Mouse (Mus musculus) heart, adult 9 months (tissue): Measurements from ENCODE around the gene Tenm2.

ENCODE experiments used
- DNase-seq, 2 experiments: peaks; one replicate each; pipeline ENCODE4 v3.0.0; 2022; ENCODE audit warnings: low spot score in 2 of 2

The Tenm2 gene

DNA sequence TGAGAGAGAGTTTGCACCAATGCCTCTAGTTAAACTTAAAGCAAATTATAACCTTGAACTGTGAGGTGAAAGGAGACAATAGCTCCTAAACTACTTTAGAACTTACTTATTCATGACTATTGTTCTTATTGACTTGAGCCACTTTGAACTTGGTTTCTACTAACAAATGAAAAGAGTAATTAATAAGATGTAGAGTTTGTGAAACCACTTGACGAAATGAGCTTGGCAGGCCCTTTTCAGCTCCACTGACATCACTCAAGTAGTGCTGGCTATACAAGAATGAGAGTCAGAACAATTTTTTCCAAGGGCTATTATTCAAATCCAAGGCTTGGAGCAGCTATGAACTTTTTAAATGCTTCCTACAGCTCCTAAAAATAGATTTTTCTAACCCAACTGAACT is 643.3 kb downstream of the Tenm2 start:
- no peak for DNase-seq

- DNase-seq: no peak
Measured at GRCm38 (mm10) chr11:36566146-36566545, 669.6 kb downstream of the Tenm2 start.

GRCm38 (mm10) chr11:36562851-36563250 is 672.9 kb downstream of the Tenm2 start:
- no peak for DNase-seq

DNA sequence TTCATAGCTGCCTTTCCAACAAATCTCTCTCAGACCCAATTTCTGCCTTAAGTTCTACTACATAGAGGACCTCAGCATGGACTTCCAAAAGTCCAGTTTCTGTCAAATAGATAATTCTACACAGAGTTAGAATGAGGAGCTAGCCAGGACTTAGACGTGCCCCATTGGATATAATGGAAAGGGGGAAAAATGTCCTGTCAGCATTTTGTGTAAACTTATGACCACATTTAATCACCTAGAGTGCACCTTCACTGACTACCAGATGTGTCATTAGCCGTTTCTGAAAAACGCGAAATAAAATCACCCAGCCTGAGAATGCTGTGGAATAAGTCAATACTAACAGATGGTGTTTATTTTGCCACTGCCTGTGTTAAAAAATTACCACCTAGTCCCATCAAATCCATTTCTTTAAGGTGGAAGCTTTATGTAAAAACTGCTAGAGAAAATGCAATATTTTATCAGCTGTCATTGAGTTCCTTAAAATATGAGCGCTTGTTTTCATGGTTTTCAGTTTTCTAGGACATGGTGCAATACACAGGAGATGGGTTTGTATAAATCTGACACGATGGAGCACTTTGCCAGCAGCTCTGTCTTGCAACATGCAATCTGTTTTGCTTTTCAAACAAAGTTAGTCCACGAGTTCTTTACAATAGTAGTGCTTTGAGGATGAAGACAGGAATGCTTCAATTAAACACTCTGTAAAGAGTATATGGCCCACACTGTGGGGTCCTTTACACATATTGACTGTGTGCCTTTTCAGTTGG is 674.8 kb downstream of the Tenm2 start:
- DNase-seq: no peak

DNA sequence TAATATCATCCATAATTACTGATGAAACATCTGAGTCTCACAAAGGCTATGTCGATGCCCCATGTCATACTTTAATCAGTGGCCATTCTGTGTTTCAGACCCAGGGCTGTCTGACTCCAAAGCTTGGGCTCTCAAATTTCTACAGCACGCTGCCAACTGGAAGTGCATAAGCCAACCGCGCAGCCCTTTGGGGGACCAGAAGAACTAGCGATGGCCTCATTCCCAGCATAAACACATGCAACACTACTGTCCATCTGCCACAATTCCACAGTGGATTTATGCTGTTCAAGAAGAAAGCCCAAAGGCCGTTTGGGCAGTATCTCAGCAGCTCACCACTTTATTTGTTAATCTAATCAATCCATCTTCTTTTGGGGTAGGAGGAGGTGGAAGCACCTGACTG is 678.4 kb downstream of the Tenm2 start:
- DNase-seq: no peak

DNA sequence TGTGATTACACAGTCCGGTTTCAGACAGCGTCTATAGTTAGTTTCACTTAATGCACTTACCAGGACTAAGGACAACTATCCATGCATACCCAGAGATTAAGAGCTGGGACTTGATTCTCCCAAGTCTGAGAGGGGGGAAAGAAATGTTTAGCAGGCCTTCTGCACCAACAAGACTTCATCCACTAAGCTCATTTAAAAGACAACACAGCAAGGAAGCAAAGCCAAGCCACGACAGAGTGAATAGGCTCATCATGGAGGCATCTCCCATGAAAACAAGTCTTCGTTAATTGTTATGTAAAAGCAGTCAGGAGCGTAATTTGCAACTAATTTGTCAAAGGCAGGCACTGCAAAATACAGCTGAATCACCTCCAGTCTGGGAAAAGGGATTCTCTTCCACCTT is 682.5 kb downstream of the Tenm2 start:
- no peak for DNase-seq

GRCm38 (mm10) chr11:36550649-36551048 is 685.1 kb downstream of the Tenm2 start:
- no peak for DNase-seq

DNA sequence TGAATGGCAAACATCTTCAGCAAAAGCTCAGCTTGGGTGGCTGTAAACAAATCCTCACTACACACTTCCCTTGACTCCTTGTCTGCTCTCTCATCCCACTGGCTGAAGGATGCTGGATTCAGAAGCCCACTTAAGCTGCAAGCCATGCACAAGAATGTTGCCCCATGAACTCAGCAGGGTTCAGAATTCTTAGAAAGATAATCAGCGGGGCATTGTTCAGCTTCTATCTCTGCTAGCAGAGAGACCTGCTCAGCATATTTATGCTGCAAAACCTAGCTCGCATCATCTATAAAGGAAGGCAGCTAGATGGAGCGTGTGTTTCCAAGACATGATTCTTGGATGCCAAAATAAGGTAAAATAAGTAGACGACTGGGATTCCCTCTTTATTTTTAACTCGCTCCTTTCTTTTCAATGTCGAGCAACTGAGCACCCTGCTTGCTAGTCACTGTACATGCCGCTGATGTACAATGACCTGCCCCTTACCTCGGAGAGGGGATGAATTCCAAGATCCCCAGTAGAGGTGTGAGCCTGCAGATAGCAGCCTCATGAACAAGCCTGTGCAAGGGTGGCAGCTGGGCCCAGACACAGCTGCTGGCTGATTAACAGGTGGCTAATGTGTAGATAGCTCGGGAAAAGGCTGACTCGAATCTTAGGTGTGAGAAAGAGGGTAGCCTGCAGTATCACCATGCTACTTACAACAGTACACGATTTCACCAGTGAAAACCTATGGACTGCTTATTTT is 686.2 kb downstream of the Tenm2 start:
- DNase-seq: no peak

DNA sequence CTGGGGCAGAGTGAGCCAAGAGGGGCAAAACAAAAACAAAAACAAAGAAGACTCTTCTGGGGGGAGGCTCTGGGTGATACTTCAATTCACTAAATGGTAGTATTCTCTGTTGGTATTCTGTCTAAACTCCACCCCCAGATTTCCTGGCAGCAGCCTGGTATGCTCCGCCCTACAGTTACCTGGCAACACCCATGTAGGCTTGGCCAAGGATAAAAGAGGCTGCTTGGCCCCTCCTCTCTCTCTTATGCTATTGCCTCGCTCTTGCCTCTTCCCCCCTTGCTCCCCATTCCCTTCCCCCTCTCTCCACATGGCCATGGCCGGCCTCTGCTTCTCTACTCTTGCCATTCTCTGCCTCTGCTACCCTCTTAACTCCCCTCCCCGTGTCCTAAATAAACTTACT is 687.6 kb downstream of the Tenm2 start:
- no peak for DNase-seq

- no peak for DNase-seq
Measured at GRCm38 (mm10) chr11:36538144-36538543, 697.6 kb downstream of the Tenm2 start.

DNA sequence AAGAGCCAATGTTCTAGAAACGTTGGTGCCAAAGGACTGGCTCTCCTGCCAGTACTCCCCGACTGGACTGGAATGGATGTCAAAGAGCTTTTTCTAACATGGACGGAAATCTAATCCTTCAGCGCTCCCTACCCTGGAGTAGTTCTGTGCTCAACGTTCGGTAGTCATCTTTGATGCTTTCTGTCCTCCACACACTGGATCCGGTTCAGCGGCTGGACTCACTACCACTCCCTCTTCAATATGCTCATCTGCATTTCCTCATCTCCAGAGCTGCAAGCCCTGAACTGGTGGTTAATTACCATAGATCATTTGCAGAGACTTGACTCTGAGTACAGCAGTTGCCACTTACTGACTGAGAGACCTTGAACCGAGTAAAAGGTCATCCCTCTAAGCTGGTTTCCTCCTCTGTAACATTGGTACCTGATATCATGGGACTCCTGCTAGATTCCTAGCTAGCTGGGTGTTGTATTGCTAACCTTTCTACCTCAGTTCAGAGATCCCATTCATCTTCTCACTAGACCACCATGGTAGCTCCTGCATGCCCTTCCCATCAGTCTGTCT is 698.1 kb downstream of the Tenm2 start:
- DNase-seq: no peak

DNA sequence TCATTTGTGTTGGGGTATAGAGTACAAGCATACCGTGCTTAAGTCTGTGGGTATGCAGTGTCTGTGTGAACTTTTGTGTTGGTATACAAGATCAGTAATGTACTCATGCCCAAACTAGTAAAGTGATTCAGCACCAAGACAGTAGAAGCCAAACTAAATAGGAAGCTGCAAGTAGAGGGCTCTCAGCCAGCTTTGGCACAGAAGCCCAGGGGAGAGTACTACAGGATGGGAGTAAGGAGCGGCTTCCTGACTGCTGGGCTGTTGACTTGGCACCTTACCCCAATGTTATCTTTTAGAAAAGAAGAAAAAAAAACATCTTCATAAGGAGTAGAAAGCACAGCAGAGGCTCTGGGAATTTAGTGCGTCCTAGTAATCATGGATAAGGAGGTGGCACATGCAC is 700.2 kb downstream of the Tenm2 start:
- peak; percentile 1 to 5 for DNase-seq

DNA sequence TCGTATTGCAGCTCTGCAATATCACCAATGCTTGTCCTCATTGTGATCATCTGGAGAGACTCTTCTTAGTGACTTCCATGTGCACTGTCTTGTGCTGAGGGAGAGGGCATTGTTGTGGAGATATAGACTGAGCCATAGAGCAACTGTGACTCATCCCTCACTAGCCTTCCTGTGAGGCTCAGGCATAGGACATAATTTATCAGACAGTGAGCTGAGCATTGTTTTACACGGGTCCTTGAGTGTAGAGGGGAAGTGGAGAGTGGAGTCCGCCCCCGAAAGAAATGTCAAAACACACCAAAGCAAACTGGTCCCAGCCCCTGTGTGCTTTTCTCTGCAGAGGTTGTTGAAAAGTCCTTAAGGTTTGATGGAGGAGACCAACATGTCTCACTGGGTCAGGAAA is 704.1 kb downstream of the Tenm2 start:
- no peak for DNase-seq

DNA sequence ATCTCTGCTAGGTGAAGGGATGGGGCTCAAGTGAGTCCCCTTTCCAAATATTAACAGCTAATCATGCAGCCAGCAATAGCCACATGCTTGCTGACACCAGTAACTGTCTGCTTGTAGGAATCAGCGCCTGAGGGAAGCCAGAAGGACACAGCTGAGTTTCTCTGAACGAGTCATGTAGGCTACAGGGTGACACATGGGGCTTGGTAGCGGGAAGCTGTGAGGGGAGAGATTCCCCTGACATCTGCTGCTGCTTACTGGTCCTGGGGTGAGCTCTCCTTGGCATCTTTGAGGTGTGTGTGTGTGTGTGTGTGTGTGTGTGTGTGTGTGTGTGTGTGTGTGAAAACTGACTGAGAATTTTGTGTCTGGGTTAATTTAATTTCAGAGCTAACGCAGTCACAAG is 708.3 kb downstream of the Tenm2 start:
- no peak for DNase-seq

- DNase-seq: peak; percentile 8 to 49
Measured at GRCm38 (mm10) chr11:36526381-36526780, 709.4 kb downstream of the Tenm2 start.

- no peak for DNase-seq
Measured at GRCm38 (mm10) chr11:36512468-36512867, 723.3 kb downstream of the Tenm2 start.

DNA sequence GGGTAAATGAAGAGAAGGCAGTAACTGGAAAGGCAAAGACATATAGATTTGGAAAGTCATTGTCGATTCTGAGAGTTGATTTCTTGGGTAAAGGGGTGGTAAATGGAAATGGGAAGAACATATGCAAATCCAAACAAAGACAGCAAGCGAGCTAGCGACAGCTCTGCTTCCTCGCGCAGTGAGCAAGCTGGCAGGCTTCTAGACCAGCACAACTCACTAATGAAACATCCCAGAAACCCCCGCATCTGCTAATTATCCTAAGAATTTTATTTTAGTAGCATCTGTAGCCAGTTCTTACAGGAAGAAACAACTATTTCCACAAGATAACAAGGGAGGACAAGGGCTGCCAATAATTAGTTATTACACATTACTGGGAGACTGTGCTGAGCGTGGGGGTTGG is 727.5 kb downstream of the Tenm2 start:
- DNase-seq: no peak

GRCm38 (mm10) chr11:36494898-36495548 is 740.7 kb downstream of the Tenm2 start:
- DNase-seq: no peak

DNA sequence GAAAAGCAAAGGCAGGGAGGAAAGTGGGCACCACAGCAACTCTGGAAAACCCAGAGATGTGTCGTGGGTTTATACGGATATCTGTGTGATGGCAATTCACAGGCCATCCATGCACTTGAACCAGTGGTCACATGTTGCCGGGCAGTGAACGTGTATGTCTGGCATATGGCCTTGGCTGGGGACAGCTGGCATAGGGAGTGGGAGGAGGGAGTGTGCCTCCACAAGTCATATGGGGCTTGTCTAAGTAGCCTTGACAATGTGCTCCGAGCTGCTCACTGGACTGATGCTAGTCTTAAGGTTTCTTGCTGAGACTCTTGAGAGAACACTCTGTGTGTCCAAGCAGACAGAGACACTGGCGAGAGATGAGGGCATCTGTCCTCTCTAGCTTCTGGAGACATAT is 743.5 kb downstream of the Tenm2 start:
- DNase-seq: no peak

DNA sequence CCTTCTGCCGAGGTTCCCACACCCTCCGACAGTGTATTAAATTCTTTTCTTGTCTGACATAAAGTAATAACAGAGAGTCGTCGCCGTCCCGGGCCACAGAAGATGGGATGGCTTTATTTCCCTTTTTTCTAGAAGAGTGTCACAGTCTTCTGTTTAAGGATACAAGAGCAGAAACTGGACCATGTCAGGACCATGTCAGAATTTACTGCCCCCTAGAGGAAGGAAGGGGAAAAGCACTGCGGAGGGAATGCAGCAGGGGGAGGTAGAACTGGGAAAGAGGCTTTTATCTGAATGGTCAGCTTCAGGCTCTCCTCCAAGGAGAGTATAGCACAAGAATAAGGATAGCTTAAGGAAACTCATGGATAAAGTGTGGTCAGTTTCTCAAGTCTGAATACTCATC is 745.7 kb downstream of the Tenm2 start:
- DNase-seq: no peak

- no peak for DNase-seq
Measured at GRCm38 (mm10) chr11:36488666-36489065, 747.1 kb downstream of the Tenm2 start.

DNA sequence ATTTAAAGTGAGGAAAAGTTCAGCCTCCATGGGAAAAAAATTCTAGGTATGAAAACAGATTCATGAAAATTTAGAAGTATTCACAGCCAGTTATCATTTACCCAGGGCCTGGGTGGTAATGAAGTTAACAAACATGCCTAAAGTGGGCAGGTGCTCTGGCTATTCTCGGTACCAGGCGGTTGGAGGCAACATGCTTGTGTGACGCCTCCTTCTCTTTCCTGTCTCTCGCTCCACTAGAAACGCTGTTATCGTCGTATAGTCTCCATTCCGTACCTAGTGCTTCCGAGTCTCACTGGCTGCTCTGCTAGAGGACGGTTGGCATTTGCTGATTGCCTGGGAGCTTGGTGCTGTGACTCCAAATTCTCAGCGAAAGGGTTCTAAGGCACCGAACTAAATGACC is 749.7 kb downstream of the Tenm2 start:
- no peak for DNase-seq
